Mouse (Mus musculus): ENCODE data around the gene Abcf2. TPM values are rescaled to one million over a fixed set of nuclear protein-coding genes. Genes with fewer than 3 reads are reported as not detected.

The Abcf2 gene
- polyA plus RNA-seq, 1 experiment from 2014 or later = 117 TPM

- Histone ChIP-seq H3K9ac (peak overlapping the region; percentile 46), H3K36me3 (ENCODE audit: poor library complexity, severe bottlenecking) (no peaks in the 10 kb centered on the region), H3K4me2 (peak overlapping the region; percentile 25), H3K4me1 (peaks cover 43% of the 10 kb centered on the region), H3K27me3 (no peaks in the 10 kb centered on the region), H3K9me3 (replicated peaks) (no peaks in the 10 kb centered on the region), H3K4me3 (no peak overlapping the region), H3K27ac (peak overlapping the region; percentile 85)
- 33% methylated on average over 7 of the region's 7 CpGs for WGBS
- ATAC-seq = peak; percentile 86
Measured at GRCm38 (mm10) chr5:24611366-24612301, 34.4 kb upstream of the Abcf2 start.

GRCm38 (mm10) chr5:24609388-24609787, 32.1 kb upstream of the Abcf2 start:
- no peaks in the 10 kb centered on the region for H3K36me3 ChIP-seq (ENCODE audit: poor library complexity, severe bottlenecking)
- H3K27ac ChIP-seq = no peak overlapping the region
- H3K4me3 ChIP-seq = no peak overlapping the region
- H3K9me3 ChIP-seq (replicated peaks) = no peaks in the 10 kb centered on the region
- peaks cover 60% of the 10 kb centered on the region for H3K4me1 ChIP-seq
- 64% methylated on average over 5 of the region's 5 CpGs for WGBS
- H3K9ac ChIP-seq = no peak overlapping the region
- no peaks in the 10 kb centered on the region for H3K27me3 ChIP-seq
- H3K4me2 ChIP-seq = no peak overlapping the region
- no peak for ATAC-seq

DNA sequence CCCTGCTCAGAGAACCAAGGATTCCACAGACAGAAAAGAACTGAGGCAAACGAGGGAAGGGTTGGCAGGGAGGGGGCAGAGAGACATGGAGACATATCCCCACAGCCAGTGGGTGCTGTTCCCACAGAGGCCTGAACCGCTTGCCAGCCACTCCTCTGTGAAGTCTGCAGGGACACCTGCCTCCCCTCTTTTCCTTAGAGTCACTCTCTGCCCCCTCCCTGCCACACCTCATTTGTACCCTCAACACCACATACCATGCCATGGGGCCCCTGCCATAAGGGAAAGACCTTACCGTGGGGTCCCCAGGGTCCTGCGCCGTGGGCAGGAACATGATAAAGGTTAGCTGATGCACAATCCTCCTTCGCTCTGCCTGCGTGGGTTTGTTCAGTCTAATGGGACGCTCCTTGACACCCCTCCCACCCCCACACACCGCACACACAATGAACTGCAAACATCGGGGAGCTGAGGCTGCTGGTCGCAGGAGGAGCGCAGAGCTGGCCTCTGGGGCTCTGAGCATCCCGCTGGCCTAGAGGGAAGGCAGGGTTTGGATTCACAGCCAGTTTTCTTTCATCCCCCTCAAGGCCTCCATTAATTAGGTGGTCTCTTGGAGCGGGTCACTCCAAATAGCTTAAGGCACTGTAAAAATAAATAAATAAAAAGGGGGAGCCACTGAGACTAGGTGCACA, 28.9 kb upstream of the Abcf2 start:
- Histone ChIP-seq H3K9ac (peak overlapping the region; percentile 95), H3K27ac (peak overlapping the region; percentile 99), H3K27me3 (no peaks in the 10 kb centered on the region), H3K36me3 (ENCODE audit: poor library complexity, severe bottlenecking) (no peaks in the 10 kb centered on the region), H3K4me1 (peaks cover 72% of the 10 kb centered on the region), H3K4me2 (peak overlapping the region; percentile 95), H3K9me3 (replicated peaks) (no peaks in the 10 kb centered on the region), H3K4me3 (peak overlapping the region; percentile 64)
- WGBS = 6% methylated on average over 14 of the region's 14 CpGs
- ATAC-seq = no peak

DNA sequence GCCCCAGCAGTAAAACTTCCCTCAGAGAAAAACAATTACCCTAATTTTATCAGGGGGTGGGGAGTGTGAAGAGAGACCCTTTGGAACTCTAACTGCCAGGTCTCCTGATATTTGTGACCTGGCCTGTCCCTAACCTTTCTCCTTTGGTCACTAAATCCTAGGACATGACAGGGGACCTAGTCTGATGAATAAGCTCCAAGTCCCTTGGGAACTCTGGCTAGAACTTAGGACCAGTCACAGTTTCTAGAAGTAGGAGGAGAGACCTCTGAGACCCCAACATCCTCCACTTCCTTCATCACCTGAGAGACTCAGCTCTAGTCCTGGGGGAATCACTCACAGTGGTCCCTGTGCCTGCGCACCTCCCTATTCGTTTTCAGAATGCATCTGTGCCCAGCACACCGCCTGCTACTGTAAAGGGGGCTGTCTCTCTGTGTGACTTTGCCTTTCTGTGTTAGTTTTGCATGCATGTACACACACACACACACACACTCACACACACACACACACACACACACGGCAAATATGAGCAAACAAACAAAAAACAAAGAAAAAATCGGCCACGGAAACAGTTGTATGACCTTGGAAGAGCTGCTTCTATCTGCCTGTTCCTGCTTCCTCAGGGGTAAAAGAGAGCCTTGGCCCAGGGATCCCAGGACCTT, 28.2 kb upstream of the Abcf2 start:
- no peak for ATAC-seq
- peak overlapping the region; percentile 95 for H3K9ac ChIP-seq
- WGBS = 4% methylated on average over 6 of the region's 6 CpGs

GRCm38 (mm10) chr5:24604656-24605100, 27.4 kb upstream of the Abcf2 start:
- peak overlapping the region; percentile 95 for H3K9ac ChIP-seq
- H3K9me3 ChIP-seq (replicated peaks) = no peaks in the 10 kb centered on the region
- H3K4me1 ChIP-seq = peaks cover 79% of the 10 kb centered on the region
- peak overlapping the region; percentile 95 for H3K4me2 ChIP-seq
- no peaks in the 10 kb centered on the region for H3K36me3 ChIP-seq (ENCODE audit: poor library complexity, severe bottlenecking)
- peak overlapping the region; percentile 99 for H3K27ac ChIP-seq
- WGBS = 0% methylated on average over 37 of the region's 46 CpGs
- ATAC-seq = peak; percentile 71
- H3K4me3 ChIP-seq = peak overlapping the region; percentile 64
- no peaks in the 10 kb centered on the region for H3K27me3 ChIP-seq

More for the DNA sequence above, 28.2 kb upstream of the Abcf2 start:
- peak overlapping the region; percentile 64 for H3K4me3 ChIP-seq
- H3K36me3 ChIP-seq (ENCODE audit: poor library complexity, severe bottlenecking) = no peaks in the 10 kb centered on the region
- H3K4me1 ChIP-seq = peaks cover 75% of the 10 kb centered on the region
- no peaks in the 10 kb centered on the region for H3K27me3 ChIP-seq
- no peaks in the 10 kb centered on the region for H3K9me3 ChIP-seq (replicated peaks)
- H3K4me2 ChIP-seq = peak overlapping the region; percentile 95
- peak overlapping the region; percentile 99 for H3K27ac ChIP-seq

GRCm38 (mm10) chr5:24604080-24604655, 26.9 kb upstream of the Abcf2 start:
- Histone ChIP-seq H3K9me3 (replicated peaks) (no peaks in the 10 kb centered on the region), H3K9ac (peak overlapping the region; percentile 95), H3K4me1 (peaks cover 80% of the 10 kb centered on the region), H3K4me2 (peak overlapping the region; percentile 95), H3K4me3 (peak overlapping the region; percentile 64), H3K27me3 (no peaks in the 10 kb centered on the region), H3K36me3 (ENCODE audit: poor library complexity, severe bottlenecking) (no peaks in the 10 kb centered on the region), H3K27ac (peak overlapping the region; percentile 99)
- ATAC-seq = peak; percentile 2
- 13% methylated on average over 12 of the region's 12 CpGs for WGBS

DNA sequence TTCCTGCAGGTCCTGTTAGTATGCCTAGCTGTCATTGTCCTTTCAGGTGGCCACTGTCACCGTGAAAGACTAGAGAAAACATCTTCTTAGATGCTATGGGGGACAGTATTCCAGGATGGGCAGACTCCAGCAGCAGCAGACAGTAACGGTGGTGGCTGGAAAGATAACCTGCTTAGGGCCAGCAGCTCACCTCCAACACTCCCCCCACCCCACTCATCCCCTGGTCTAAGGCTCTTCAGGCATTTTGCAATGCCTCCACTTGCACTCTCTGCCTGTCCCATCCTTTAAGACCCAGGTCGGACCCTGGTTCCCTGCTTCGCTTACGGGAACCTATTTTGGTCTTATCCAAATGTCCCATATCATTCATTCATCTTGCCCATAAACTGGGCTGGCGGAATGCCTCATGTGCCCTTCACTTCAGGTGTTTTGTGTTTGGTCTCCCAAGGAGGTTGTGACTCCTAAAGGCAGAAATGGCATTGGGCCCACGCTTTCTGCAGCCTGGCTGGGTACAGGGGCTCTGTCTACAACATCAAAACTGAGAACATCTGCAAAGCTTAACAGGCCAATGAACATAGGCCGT, 26.3 kb upstream of the Abcf2 start:
- peaks cover 83% of the 10 kb centered on the region for H3K4me1 ChIP-seq
- no peak for ATAC-seq
- H3K4me2 ChIP-seq = peak overlapping the region; percentile 95
- 56% methylated on average over 8 of the region's 8 CpGs for WGBS
- peak overlapping the region; percentile 69 for H3K4me3 ChIP-seq
- H3K36me3 ChIP-seq (ENCODE audit: poor library complexity, severe bottlenecking) = no peaks in the 10 kb centered on the region
- H3K9me3 ChIP-seq (replicated peaks) = no peaks in the 10 kb centered on the region
- no peaks in the 10 kb centered on the region for H3K27me3 ChIP-seq
- peak overlapping the region; percentile 95 for H3K9ac ChIP-seq
- H3K27ac ChIP-seq = peak overlapping the region; percentile 99

DNA sequence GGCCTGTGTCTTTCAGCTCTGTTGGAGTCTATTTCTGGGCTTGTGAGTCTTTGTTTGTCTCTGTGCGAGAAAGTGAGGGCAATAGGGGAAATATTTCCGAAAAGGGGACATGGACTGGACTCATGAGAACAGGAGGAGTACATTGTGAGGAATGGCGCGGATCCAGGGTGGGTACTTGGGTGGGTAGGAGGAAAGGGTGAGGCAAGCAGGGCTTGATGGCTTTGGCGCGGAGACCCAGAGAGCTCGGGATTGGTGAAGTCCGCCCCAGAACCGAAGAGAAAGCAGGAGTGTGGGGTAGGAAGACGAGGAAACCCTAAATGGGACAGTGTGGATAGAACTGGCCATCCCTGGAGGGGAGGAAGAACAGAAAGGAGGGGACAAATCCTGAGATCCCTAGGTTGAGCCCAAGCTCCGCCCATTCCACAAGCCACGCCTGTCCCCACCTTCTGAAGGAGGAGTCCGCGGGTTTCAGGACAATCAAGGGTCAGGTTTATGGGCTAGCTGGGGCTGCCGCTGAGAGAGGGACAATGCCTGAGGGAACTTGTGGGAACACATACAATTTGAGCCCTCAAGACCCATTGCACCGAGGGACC, 25.6 kb upstream of the Abcf2 start:
- ATAC-seq = peak; percentile 31; the same call in 1 of the 2 replicates
- Histone ChIP-seq H3K4me1 (peaks cover 88% of the 10 kb centered on the region), H3K9ac (peak overlapping the region; percentile 92), H3K9me3 (replicated peaks) (no peaks in the 10 kb centered on the region), H3K4me3 (peak overlapping the region; percentile 69), H3K4me2 (peak overlapping the region; percentile 95), H3K36me3 (ENCODE audit: poor library complexity, severe bottlenecking) (no peaks in the 10 kb centered on the region), H3K27me3 (no peaks in the 10 kb centered on the region), H3K27ac (peak overlapping the region; percentile 99)
- 2% methylated on average over 16 of the region's 16 CpGs for WGBS

DNA sequence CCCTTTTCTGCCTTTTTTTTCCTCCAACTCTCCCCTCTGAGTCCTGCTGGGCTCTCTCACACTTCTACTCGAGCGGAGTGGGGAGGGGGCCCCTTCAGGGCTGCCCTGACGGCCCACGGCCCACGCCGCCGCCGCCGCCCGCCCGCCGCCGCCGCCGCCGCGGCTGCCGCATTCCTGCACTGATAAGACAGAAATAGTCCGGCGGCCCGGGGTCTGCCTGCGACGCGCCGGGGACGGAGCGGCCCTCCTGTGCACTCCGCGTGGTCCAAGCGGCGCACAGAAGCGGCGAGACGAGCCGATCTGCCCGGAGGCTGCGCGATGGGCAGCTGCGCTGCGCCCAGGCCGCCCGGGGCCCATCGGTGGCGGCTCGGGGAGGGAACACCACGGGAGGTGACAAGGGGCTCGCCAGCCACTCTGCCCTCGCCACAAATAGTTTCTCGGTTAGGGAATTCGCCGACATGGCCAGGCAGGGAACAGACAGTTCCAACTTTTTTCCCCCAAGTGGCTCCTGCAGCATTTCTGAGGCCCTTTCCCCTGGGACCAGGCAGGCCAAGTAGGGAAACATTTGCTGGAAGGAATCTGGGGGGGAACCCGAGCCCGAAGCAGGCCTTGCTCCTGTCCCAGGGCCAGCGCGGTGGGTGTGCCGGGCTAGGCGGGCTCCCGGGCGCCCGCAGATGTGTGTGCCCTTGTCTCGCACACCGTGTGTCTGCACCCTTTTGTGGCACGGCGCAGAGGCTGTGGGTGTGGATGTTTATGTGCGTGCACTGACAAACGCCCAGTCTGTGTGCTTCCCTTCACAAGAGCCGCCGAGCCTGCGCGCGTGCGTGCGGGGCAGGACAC, 24.9 kb upstream of the Abcf2 start:
- Histone ChIP-seq H3K9me3 (replicated peaks) (no peaks in the 10 kb centered on the region), H3K36me3 (ENCODE audit: poor library complexity, severe bottlenecking) (no peaks in the 10 kb centered on the region), H3K27me3 (no peaks in the 10 kb centered on the region), H3K27ac (peak overlapping the region; percentile 99), H3K4me2 (peak overlapping the region; percentile 95), H3K9ac (peak overlapping the region; percentile 92), H3K4me3 (peak overlapping the region; percentile 69), H3K4me1 (peaks cover 86% of the 10 kb centered on the region)
- peak; percentile 41 for ATAC-seq
- WGBS = under 1% methylated on average over 72 of the region's 73 CpGs

DNA sequence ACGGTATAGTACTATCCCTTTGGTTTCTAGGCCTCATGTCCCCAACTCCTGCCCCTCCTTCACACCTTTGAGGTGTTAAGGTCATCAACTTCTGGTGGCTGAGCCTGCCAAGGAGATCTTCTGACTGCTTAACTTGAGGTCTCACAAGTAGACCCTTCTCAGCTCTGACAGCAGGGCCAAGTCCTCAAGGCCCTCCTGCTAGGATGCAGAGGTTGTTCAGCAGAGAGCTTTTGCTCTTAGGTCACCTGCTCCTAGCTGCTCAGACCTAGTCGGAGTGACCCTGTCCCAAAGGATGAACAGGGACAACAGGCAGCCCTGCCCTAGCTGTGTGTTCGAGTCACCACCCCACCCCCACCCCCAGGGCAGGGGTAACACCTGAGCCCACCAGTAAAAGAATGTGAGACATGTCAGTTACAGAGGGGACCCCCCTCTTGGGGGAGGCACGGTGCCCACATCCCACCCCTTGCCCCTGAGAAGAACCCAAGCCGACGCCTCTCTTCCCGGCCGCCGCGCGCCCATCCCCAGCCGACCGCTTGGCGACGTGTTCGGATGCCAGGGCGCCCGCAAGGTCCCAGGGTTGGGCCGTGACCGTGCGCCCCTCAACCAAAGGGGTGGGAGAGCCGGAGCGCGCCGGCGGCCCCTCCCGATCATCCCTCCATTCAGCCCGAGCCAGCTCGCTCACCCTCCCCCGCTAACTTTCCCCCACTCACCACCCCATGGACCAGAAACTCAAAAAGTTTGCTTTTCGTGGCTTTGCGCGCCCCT, 24.0 kb upstream of the Abcf2 start:
- Histone ChIP-seq H3K9me3 (replicated peaks) (no peaks in the 10 kb centered on the region), H3K9ac (peak overlapping the region; percentile 92), H3K36me3 (ENCODE audit: poor library complexity, severe bottlenecking) (no peaks in the 10 kb centered on the region), H3K4me2 (peak overlapping the region; percentile 95), H3K27me3 (no peaks in the 10 kb centered on the region), H3K4me3 (peak overlapping the region; percentile 69), H3K4me1 (peaks cover 86% of the 10 kb centered on the region), H3K27ac (peak overlapping the region; percentile 99)
- WGBS = under 1% methylated on average over 18 of the region's 33 CpGs
- ATAC-seq = no peak

Measured in forebrain, embryonic 13.5 days (tissue).